Mouse (Mus musculus): ENCODE data around the gene Mapt.
"Not testable (repeated sequence)": the region's sequence is repeated elsewhere in the genome, so short reads cannot be mapped to it uniquely, and the experiment has no call there.

The Mapt gene

DNA sequence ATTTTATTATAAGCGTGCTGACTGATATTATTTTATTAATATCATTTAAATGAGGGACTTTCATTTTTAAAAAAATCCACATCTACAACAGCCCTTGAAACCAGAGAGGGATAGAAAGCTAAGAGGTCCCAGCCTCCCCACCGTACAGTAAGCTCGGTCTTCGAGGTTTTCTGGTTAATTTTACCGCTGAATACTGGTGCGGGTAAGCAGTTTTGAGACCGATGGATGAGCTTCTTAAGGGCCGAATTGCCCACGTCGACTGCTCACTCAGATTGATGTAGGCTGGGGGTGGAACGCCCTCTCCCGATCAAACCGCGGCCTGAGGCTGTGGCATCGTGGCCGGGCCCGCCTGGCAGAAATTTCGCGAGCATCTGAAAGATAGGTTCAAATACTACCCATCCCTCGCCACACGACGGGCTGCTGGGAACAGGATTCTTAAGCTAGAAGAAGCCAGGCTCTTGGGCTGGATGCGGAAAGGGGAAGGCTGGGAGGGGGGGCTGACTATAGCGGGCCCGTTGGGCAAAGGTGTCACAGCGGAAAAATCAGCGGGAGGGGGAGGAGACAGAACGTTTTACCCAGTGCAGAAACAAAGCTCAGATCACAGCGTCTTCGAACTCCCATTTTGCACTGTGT lies 2.5 kb downstream of the Mapt start:
- DNase-seq, result peak; percentile 26

DNA sequence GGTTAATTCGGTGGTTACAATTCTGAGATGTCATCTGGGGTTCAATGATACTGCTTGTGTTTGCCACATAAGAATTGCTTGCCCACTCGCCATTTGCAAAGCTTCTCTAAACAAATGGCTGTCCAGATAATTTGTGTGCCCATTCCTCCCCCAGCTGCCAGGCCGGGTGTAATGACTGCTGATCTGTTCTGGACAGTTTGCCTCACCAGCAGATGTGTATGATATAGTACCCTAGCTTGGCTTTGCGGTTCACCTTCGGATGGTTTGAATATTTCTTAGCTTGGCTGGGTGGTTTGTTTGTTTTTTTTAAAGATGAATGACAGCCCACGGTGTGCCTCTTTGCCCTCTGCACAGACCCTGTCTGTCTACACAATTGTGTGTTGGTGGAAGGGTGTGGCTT lies 3.5 kb downstream of the Mapt start:
- no peak for DNase-seq

DNA sequence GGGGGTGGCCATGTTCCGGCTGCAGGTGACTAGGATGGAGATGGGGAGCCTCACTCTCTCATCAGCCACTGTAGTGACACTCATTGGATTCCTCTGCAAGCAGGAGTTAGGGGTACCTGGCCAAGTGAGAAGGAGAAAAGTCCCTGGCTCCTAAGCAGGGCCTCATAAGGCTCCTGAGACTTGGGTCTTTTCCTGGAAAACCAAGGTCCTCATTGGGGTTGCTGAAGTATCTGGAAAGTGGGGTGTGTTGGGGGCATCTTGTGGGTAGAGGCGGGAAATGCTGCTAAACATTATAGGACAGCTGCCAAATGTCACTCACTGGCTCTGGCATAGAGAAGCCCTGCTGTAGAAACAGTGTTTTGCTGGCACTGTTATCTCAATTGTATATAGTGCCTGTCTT lies 4.7 kb downstream of the Mapt start:
- DNase-seq, result no peak

DNA sequence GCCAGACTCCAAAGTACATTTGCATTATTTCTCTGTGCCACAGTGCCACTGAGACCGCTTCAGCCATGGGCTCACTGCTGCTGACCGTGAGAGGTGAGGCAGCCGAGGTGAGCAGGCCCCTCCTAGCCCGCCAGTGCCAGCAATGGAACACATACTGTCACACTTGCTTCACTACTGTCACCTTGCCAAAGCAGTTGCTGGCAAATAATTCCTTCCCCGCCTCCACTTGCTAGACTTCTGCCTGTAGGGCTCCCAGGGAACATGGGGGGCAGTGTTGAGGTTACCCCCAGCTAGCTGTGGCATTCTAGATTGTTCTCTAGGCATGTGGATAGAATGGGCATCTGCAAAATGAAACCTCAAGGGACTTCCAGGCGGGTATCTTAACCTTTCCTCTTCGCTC lies 6.0 kb downstream of the Mapt start:
- peak; percentile 36 for DNase-seq

DNA sequence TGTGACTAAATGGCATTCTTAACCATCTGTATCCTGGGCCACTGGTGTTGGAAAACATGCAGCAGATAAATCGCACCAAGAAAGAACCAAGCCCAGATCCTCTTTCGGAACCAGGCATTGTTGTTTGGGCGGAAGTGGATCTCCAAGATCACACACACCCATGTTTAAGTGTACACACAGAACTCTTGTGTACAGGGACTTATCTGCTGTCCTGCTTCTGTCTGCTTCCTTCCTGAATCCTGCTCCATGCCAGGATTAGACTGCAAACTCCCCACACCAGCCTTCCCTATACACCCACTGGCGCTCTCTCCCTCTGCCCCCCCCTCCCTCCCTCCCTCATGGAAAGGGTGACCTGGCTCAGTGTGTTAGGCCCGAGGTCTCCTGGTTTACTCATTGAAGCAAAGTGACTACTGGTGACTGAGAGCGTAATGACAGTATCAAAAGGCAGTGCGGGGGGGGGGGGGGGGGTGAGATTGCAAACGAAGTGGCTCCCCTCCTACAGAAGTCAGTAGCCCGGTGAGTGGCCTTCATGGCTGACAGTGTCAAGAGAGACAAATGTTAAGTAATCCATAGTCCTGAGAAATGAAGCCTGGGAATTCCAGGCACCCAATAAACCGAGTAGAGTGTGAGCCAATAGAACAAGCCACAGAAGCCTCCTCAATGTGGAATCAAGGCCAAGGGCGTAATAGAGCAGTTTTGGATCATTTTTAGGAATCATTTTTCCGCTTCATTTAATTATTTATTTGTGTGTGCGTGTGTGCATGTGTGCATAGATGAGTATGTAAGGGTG lies 7.0 kb downstream of the Mapt start:
- DNase-seq, result no peak

DNA sequence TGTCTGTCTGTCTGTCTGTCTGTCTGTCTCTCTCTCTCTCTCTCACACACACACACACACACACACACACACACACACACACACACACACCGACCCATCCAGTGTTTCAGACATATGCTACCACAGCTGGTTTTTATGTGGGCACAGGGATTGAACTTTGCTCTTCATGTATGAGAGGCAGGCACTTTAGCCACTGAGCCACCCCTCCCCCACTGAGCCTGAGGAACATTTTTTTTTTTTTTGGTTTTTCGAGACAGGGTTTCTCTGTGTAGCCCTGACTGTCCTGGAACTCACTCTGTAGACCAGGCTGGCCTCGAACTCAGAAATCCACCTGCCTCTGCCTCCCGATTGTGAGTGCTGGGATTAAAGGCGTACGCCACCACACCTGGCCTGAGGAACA lies 14.3 kb downstream of the Mapt start:
- DNase-seq, result not testable (repeated sequence)

DNA sequence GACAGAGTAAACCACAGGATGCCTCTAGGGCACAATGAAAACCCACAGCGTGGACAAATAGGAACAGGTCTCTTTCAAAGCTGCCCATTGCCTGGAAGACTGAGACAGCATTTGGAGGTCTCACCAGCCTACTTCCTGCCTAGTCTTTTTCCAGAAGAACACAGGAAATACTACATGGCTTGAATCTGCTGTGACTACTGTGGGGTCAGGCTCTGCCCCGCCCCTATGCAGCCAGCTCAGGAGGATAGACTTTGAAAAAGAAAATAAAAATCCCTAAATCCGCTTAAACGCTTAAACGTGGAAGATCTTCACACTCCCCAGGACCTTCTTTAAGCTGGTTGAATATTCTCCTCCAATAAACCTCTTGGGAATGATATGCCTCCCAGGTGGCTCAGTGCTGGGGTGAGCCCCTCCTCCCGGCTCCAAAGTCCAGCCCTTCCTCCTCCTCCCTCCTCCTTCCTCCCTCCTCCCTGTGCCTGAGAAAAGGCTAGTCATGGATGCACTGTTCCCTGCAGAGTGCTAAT lies 15.0 kb downstream of the Mapt start:
- no peak for DNase-seq

DNA sequence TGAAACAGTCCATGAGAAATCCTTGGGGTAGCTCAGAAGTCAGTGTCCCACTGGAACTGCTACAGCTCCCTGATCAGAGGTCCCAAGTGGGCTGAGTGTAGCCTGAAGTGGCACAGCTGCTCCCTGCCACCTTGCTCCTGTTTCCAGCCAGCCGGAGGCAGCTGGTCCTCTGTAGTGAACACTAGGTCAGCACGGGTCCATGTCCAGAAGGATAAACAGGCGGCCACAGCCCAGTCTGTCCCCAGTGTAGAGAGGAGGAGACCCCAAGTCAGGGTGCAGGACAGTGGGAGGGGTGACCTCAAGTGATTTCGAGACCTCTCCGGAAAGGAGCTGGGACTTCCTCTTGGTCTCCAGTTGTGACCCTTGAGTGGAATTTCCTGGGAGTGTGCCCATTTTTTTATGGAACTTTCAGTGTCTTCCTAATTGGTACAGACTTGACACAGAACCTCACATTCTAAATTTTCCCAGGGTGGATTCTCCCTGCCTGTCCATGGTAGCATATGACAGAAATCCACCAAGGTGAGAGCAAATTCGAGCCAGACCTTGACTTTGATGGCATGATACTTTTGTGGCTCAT lies 16.0 kb downstream of the Mapt start:
- no peak for DNase-seq

DNA sequence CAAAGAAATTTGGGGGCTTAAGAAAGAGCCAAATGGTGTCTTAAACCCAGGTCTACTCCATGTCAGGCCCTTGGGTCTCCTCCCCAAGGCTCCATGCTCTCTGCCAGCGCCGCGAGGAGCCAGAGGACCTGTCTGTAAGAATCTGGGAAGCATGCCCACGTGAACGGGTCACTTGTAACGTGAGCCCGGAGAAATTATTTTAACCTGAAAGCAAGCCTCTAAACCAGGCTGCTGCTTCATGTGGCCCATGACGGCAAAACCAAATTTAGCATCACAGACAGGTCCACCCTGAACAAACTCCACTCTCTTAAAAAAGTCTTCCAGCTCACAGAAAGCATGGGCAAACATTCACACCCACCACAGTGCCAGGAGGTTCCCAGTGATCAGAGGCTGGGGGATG lies 18.2 kb downstream of the Mapt start:
- no peak for DNase-seq

DNA sequence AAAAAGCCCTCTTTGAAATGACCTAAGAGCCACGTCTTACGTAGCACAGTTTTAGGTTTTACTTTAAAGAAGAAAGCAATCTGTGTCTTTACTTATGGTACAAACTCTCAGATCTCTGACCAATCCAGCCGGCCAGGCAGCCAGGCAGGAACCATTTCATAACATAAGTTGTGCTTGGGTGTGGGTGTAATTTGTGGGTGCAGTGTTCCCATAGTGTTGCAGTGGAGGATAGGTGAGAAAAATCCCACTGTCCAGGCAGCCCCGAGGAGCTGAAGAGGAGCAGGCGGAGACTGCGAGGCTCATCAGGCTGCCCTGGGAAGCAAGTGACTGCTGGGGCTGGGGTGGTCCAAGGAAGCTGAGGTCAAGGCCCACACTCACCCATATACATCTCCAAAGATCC lies 19.9 kb downstream of the Mapt start:
- DNase-seq, result no peak

DNA sequence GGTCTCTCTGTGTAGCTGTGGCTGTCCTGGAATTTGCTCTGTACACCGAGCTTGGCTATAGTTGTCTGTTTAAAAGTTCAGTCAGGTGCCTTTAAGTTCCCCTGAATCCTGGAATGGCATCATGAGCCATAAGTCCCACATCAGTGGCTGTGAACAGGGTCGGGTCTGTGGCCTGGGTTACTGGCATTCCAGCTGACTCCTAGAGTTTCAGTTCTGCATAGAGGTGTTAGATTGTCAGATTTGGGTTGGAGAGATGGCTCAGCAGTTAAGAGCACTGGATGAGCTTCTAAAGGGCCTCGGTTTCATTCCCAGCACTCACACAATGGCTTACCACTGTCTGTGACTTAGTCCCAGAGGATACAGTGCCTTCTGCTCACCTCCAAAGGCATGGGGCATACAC lies 20.9 kb downstream of the Mapt start:
- DNase-seq, result no peak

DNA sequence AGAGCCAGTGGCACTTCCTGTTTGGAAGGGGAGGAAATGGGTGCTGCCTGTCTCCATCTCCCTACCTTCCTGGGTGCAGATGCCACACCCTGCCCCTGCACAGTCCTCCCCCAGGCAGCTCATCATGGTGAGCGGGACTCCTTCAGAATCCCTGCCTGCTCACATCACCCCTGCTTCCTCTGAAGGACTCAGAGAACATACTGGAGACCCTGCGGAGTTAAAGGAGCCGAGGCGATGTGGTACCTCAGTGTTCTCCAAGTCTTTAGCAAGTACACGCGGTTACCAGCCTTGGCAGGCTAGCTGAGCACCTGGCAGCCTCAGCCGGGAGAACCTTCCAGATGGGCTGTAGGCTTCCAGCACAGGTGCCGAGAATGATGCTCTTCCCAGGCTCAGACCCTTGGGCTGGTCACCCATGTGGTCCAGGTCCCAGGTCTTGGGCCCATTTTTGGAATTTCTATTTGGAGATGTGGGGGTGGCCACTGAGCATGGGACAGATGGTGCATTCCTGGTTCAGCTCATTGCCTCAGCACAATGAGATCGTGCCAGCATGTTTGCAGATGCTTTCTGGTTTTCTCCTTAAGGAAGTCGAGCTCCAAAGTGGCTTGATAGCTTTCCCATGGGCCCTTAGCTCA lies 23.3 kb downstream of the Mapt start:
- peak; percentile 43 for DNase-seq

DNA sequence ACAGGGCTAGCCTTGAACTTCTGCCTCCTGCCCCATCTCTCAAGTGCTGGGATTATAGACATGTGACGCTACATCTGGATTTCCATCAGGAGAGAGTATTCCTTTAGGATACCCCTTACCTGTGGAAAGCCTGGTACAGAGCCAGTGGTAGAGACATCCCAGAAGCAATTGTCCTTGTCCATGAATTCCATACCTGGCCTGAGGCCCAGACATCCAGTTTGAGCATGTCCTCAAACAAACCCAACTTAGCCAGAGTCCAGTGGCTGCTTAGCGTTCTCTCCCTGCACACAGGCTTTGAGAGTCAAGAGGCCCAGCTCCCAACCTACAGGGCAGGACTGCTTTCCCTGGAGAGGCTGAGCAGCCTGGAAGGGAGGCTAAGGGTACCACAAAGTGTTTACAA lies 25.0 kb downstream of the Mapt start:
- DNase-seq, result no peak

DNA sequence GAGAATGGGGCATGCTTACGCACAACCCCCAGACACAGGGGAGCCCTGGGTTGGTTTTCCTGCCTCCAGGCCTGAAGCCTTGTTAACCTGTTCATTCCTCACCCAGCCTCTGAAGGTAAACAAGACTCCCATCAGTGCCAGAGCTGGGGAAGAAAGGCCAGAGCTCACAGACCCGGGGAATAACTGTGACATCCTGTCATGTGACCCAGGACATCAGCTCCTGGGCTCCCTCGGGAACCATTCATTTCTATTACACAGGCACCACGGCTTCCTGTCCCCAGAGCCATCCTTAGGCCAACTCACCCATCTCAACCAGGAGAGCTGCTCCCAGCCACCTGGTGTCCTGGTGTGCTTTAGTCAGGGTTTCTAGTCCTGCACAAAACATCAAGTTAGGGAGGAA lies 27.8 kb downstream of the Mapt start:
- no peak for DNase-seq

DNA sequence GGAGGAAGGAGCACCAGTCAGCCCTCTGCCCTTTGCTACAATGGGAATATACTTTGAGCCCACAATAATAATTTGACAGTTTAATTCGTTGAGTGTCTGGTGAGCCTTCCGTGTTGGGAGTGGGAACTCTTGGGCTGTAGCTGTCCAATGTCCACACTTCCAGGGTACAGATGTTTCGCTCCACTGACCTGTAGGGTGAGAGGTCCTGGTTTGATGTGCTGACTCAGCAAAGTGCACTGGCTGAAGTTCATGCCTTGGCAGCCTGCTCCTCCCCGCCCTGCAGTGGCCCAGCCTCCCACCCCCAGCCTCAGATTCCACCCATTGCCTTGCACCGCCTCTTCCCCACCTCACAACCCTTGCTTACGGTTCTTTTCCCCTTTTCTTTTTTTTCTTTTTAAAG lies 33.5 kb downstream of the Mapt start:
- no peak for DNase-seq

DNA sequence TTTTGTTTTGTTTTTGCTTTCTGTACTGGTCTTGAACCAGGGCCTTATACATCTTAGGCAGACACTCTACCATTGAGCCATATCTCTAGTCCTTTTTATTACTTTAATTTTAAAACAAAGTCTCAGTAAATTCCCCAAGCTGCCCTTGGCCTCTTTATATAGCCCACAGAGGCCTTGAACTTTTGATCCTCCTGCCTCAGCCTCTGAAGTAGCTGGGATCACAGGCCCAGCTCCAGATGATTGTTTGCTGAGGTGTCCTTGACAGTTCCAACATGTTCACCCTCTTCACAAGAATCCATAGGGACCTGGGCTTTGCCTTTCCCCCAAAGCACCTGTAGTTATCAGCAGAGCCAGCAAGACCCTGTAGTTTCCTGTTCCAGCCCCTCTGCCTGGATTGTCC lies 34.5 kb downstream of the Mapt start:
- no peak for DNase-seq

DNA sequence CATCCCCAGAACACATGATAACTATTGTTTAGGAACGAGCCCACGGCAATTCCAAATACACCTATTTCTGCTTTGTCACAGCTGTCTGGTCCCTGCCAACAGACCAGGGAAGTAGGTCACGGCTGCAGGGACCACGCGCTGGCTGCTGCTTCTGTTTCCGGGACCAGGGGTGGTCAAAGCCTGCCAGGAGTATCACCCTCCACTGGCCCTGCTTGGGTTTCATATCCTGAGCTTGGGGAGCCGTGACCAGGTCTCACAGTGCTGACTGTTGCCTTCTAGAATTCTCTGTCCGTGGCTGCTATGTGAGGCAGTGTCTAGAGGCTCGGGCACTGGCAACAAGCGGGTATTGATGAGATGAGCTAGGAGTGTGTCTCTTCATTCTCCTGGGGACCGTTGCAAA lies 36.2 kb downstream of the Mapt start:
- no peak for DNase-seq

DNA sequence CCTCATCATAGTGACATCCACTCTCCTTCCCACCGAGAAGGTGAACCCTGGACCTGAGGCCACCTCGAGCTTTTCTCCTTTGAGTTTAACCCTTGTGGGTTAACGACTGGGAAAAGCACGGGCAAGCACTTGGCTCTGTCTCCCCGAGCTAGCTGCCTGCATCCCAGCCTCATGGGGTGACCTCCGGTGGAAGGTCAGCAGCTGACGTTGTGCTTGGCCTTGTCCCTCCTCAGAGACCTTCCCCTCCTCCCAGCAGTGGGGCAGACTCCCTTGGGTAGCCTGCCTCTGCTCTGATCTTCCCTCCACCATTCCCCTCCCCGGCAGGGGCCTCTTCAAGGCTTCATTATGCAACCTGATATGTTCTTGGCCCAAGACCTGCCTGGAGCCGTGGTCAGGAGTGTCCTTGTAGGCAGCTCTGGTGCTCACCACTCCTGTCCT lies 38.2 kb downstream of the Mapt start:
- no peak for DNase-seq

DNA sequence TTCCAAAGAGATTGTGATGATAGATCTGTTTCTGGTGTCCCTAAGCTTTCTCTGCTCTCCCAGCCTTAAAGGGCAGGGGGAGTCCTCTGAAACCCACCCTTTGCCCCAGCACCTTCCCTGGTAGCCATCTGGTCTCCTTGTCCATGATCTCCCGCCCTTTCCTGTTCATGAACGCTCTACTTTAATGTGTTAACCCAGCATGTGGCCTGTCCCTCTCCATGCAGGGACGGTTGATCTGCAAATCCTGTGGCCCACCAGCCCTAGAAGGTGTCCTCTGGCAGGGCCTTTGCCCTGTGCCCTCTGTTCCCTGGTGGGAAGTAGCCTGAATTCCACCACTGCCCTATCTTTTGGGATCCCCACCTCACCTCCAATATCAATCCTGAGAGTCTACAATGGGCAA lies 39.3 kb downstream of the Mapt start:
- DNase-seq, result no peak

DNA sequence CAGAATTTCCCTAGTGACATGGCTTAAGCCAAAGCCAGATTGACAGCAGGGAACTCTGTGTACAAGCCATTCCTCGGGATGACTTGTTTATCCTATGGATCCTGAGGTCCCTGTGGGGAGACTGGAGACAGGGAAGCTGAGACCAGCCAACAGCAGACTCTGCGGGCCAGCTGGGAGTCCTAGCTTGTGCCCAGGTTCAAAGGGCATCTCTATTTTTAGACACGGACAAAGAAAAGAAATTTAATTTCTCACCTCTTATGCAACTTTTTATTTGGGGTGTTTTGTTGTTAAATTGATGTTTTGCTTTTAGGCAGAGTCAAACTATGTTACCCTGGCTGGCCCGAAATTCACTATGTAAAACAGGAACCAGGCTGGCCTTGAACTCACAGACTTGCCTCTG lies 39.7 kb downstream of the Mapt start:
- DNase-seq, result no peak

DNA sequence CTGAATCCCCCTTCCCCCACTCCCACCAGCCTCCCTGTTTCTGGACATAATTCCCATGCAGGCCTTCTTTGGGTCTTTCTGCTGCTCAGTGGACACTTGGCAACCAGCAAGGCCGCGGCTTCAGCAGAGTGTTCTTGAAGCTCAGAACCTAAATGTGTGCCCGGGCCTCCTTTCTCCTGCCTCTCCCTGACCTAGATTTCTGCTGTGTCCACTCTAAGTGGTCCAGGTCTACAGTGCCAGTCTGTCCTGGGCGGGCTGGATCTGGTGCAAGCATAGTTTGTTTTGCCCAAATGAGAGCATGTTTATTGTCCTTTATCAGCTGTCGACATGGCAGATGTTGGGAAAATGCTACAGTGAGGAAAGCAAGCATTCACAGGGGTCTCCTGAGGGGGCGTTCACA lies 40.7 kb downstream of the Mapt start:
- DNase-seq, result no peak

DNA sequence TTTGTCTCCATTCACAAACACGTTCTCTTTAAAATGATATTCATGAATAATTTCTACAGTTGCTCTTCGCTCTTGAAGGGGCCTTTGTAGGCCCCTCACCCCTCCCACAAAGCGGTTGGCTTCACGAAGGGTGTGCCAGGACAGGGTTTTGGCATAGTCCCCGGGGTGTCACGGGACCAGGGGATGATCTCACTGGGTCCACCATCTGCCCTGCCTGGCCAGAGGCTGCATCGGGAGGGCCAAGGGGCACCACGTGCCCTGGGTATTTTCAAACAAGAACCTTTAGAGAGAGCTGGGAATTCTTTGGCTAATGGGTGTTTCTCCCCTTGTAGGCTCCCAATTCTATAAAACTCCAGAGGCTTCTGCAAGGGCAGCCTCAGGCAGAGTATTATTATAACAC lies 41.2 kb downstream of the Mapt start:
- DNase-seq, result peak; percentile 68

DNA sequence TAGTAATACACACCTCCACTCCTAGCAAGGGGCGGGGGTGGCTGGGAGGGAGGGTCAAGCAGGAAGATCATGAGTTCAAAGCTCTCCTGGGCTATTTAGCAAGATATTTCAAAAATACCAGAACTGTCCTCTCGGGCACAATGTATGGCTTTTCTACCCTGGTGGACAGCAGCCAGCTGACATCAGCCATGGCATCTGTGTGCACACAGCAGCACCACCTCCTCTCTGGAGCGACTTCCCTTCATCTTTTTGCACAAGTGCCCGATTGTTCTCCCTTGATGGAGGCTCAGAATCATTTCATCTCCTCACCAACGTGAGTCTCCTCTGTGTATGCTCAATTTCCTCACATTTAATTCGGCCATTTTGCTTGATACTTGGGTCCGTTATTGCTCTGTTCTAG lies 44.6 kb downstream of the Mapt start:
- DNase-seq, result no peak

DNA sequence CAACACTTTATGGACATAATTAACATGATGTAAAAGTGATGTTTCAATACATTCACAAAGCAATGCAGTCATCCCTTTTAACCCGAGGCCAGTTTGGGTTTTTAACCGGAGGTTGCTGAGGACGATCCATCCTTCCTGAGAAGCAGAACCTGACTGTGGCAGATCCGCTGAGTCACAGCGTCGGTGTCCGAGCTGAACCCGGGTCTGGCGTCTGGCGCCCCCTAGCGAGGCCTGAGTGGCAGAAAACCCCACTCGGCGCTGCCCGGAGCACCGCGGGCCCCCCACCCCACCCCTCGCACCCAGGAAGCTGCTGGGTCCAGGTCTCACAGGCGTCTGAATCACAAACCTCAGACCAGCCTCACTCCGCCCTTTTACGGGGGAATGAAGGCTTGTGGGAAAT lies 47.0 kb downstream of the Mapt start:
- DNase-seq, result peak; percentile 79
